Mouse (Mus musculus) E14TG2a.4 (cell line): ENCODE results near the gene Rpn2.

Experiments used
- H3K27me3 ChIP-seq: 2 replicates; pipeline ENCODE4 v1.6.1; 2014; ENCODE audit warnings: low read length, control low read depth; ENCODE audit not compliant: insufficient read depth
- H3K36me3 ChIP-seq: 2 replicates; pipeline ENCODE4 v1.6.1; 2014; ENCODE audit warnings: low read length, control low read depth; ENCODE audit not compliant: insufficient read depth
- H3K4me1 ChIP-seq: replicated peaks from 2 replicates; pipeline ENCODE4 v1.6.1; 2014; ENCODE audit warnings: low read depth, low read length, control low read depth
- H3K4me3 ChIP-seq: replicated peaks from 2 replicates; pipeline ENCODE4 v1.5.1; 2014; ENCODE audit warnings: mild to moderate bottlenecking, low read length
- H3K9me3 ChIP-seq: 2 replicates; pipeline ENCODE4 v1.6.1; 2014; ENCODE audit warnings: low read length, control low read depth
- CTCF ChIP-seq: conservative IDR thresholded peaks from 2 replicates; pipeline ENCODE4 v1.5.1; 2014; ENCODE audit warnings: low read length
- NANOG ChIP-seq: IDR thresholded peaks from 2 replicates; pipeline ENCODE4 v1.6.1; 2014; ENCODE audit warnings: borderline replicate concordance, low read length, mixed read lengths
- POU5F1 ChIP-seq: IDR thresholded peaks from 2 replicates; pipeline ENCODE4 v1.6.1; 2014; ENCODE audit warnings: low read length, borderline replicate concordance

Gene Rpn2

GRCm38 (mm10) chr2:157328570-157328969 is 49.8 kb downstream of the Rpn2 start:
- Histone ChIP-seq H3K27me3 (peaks cover 4% of the 10 kb centered on the region; the same call in 1 of the 2 replicates), H3K4me1 (peaks cover 53% of the 10 kb centered on the region), H3K9me3 (peaks cover 12% of the 10 kb centered on the region), H3K4me3 (peak overlapping the region; percentile 56), H3K36me3 (peaks cover 45% of the 10 kb centered on the region)
- TF ChIP-seq NANOG (no peak; the same call in 1 of the 2 replicates), POU5F1 (no peak), CTCF (no peak)

- peaks cover 26% of the 10 kb centered on the region for H3K27me3 ChIP-seq
- TF ChIP-seq POU5F1: no peak
- TF ChIP-seq NANOG: no peak
- no peak for TF ChIP-seq CTCF
- H3K4me1 ChIP-seq: peaks cover 56% of the 10 kb centered on the region
- H3K4me3 ChIP-seq: no peak overlapping the region
- no peaks in the 10 kb centered on the region for H3K9me3 ChIP-seq
- H3K36me3 ChIP-seq: peaks cover 10% of the 10 kb centered on the region
Observed at GRCm38 (mm10) chr2:157332059-157332458, 53.2 kb downstream of the Rpn2 start.

- H3K9me3 ChIP-seq: no peaks in the 10 kb centered on the region
- peaks cover 26% of the 10 kb centered on the region for H3K27me3 ChIP-seq
- peaks cover 57% of the 10 kb centered on the region for H3K4me1 ChIP-seq
- no peak overlapping the region for H3K4me3 ChIP-seq
- no peaks in the 10 kb centered on the region for H3K36me3 ChIP-seq
- TF ChIP-seq CTCF (peak; percentile 77), NANOG (no peak), POU5F1 (no peak)
Observed at GRCm38 (mm10) chr2:157338663-157339062, 59.8 kb downstream of the Rpn2 start.

GRCm38 (mm10) chr2:157339532-157339931 is 60.7 kb downstream of the Rpn2 start:
- no peak overlapping the region for H3K4me3 ChIP-seq
- peaks cover 64% of the 10 kb centered on the region for H3K4me1 ChIP-seq
- no peak for TF ChIP-seq NANOG
- TF ChIP-seq CTCF: no peak
- TF ChIP-seq POU5F1: no peak
- peaks cover 19% of the 10 kb centered on the region for H3K27me3 ChIP-seq
- H3K9me3 ChIP-seq: no peaks in the 10 kb centered on the region
- H3K36me3 ChIP-seq: no peaks in the 10 kb centered on the region

GRCm38 (mm10) chr2:157340221-157340741 is 61.5 kb downstream of the Rpn2 start:
- H3K4me3 ChIP-seq: peak overlapping the region; percentile 32; the same call in 1 of the 2 replicates
- TF ChIP-seq CTCF (no peak), POU5F1 (no peak), NANOG (no peak)
- no peaks in the 10 kb centered on the region for H3K36me3 ChIP-seq

GRCm38 (mm10) chr2:157341554-157342270 is 62.9 kb downstream of the Rpn2 start:
- peaks cover 10% of the 10 kb centered on the region; the same call in 1 of the 2 replicates for H3K27me3 ChIP-seq
- peaks cover 59% of the 10 kb centered on the region for H3K4me1 ChIP-seq
- no peaks in the 10 kb centered on the region for H3K9me3 ChIP-seq
- no peaks in the 10 kb centered on the region for H3K36me3 ChIP-seq
- TF ChIP-seq NANOG (no peak), POU5F1 (no peak), CTCF (peak; percentile 96)
- no peak overlapping the region for H3K4me3 ChIP-seq

More at GRCm38 (mm10) chr2:157340221-157340741, 61.5 kb downstream of the Rpn2 start:
- H3K27me3 ChIP-seq: peaks cover 13% of the 10 kb centered on the region
- H3K9me3 ChIP-seq: no peaks in the 10 kb centered on the region
- H3K4me1 ChIP-seq: peaks cover 66% of the 10 kb centered on the region

GRCm38 (mm10) chr2:157342328-157342926 is 63.6 kb downstream of the Rpn2 start:
- H3K36me3 ChIP-seq: no peaks in the 10 kb centered on the region
- H3K27me3 ChIP-seq: 0 out of 2 replicates have a peak, but pooled peaks cover 6% of the 10 kb centered on the region
- H3K9me3 ChIP-seq: no peaks in the 10 kb centered on the region
- H3K4me3 ChIP-seq: no peak overlapping the region
- peaks cover 62% of the 10 kb centered on the region for H3K4me1 ChIP-seq
- no peak for TF ChIP-seq POU5F1
- TF ChIP-seq CTCF: no peak
- TF ChIP-seq NANOG: no peak

GRCm38 (mm10) chr2:157343337-157343736 is 64.5 kb downstream of the Rpn2 start:
- 0 out of 2 replicates have a peak, but pooled peaks cover 6% of the 10 kb centered on the region for H3K27me3 ChIP-seq
- no peak overlapping the region for H3K4me3 ChIP-seq
- H3K9me3 ChIP-seq: no peaks in the 10 kb centered on the region
- H3K36me3 ChIP-seq: no peaks in the 10 kb centered on the region
- TF ChIP-seq CTCF (no peak), POU5F1 (no peak), NANOG (no peak)
- H3K4me1 ChIP-seq: peaks cover 67% of the 10 kb centered on the region
